Mouse (Mus musculus) lung, postnatal 10 days (tissue): ENCODE measurements at regions not wholly inside any gene's neighbourhood (a gene's known extent, or its start where the extent isn't known, plus 50 kb on each side); places are given as distances from the start of the nearest gene placed in this dataset.
A peak's percentile ranks its signal among the peaks of the same experiment; 100 is the strongest.

Experiments
- DNase-seq: peaks from one replicate; pipeline ENCODE4 v3.0.0; 2021

DNA sequence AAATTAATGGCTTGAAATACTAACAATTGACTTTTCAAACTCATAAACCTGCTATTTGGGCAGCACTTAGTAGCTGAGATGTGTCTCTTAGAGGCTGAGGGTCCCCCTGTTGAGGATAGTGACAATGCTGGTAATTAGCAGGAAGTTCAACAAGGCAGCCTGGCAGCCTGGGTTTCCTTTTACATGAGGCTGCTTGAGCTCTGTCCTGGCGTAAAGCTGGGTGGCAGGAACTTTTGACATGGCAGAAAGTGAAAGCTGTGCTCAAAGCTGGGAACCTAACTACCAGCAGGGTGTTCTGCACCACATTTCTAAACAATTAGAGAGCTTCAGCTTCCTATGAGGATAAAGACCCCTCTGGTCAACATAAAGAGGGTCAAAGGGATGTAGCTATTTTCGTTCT, 194.5 kb downstream of the Etaa1 start:
- DNase-seq = no peak

DNA sequence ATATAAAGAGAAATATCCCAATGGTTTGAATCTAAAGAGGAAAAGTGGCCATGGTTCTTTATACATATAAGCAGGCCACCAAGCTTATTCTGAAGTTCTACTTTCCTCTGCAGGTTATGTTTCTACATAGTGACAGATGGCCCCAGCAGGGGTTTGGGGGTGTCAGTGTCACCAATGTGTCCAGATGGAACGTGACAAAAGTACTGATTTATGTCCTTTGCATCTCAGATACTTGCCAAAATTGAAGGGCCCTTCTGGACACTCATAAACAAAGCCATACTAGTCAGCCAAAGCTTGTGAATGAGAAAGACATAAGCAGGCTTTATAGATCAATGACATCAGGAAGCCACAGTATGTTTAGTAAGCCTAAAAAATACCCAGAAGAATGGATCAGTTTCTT, 190.3 kb downstream of the Etaa1 start:
- DNase-seq = no peak

DNA sequence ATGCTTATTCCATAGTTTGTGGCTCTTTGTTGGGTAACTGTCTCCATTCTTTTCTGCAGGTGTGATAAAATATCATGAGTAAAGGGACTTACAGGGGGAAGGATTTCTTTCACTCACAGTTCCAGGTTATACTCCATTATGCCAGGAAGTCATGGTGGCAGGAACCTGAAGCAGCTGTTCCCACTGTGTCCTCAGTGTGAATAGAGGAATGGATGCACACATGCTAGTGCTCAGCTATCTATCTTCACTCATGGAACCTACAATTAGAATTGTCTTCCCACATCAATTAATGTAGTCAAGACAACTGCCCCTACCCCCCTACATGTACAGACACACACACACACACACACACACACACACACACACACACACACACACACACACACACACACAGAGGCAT, 189.5 kb downstream of the Etaa1 start:
- no peak for DNase-seq

DNA sequence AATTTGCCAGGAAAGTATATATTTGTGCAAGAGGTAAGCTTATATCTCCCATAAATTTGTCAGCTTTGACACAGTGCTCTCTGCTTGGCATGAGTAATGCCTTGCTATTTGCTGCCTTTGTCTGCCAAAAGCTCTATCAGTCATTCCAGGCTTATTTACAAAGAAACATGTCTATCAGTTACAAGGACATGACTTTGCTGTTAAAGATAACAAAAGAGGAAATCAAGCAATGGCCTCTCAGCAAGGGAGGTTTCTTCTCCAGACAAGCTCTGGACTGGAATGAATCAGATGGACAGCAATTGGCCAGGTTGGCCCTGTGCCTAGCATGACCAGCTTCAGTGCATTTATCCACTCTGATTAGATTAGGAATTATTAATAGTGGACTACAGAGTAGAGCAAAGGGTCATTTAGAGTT, 185.3 kb downstream of the Etaa1 start:
- DNase-seq = peak; percentile 25

DNA sequence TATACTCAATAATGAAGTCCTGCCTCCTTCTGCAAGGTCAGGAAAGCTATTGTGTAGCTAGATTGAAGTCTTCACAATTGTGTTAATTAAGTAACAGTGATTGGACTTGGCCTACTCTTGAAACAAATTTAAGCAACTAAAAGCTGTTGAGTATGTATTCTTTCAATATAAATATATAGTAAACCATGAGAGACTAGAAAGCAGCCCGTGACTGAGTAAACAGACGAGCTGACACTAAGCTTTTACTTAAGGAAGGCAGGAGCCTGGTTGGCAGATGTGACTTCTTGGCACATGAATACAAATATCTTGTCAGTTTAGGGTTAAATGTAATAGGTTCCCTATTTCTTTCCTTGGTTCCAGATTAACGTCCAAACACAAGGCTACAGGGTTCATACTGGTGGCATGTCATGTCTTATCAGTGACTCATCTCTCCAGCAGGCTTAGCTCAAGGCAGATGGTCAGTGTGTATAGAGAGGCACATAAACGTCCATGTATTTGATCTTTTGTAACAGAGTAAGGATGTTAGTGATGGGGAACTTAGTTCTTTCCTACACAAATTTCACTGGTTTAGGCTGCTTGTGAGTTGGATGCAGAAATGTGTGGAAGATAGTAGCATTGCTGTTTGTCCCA, 184.7 kb downstream of the Etaa1 start:
- no peak for DNase-seq

DNA sequence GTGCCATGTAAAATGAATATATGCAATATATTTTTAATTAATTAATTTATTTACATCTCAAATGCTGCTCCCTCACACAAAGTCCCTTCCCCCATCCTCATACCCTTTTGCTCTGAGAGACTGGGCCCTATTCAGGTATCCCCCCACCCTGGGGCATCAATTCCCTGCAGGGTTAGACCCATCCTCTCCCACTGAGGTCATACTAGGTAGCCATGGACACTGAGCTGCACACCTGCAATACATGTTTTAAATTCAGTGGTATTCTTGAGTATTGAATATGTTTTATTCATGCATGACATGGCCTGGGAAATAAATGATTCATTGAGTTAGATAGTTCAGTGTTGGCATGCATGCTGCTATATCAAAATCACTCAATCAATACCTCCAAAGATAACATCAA, 156.0 kb downstream of the Etaa1 start:
- no peak for DNase-seq

DNA sequence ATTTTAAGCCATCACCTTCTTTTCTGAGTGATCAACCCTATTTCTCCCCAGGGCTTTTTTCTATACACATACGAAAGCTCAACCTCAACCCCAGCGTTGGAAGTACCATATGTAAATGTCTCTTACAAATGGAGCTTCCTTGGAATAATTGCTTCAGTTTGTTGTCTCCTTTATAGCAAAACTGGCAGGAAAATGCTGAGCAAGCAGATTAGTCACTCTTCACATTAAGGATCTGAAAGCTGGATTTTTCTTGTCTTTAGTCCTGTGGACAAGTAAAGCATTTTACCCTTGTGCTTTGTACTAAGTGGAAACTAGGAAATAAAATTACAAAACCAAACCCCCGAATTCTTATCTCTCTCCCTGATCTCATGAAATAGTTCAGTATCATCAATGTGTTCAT, 145.8 kb downstream of the Etaa1 start:
- no peak for DNase-seq

DNA sequence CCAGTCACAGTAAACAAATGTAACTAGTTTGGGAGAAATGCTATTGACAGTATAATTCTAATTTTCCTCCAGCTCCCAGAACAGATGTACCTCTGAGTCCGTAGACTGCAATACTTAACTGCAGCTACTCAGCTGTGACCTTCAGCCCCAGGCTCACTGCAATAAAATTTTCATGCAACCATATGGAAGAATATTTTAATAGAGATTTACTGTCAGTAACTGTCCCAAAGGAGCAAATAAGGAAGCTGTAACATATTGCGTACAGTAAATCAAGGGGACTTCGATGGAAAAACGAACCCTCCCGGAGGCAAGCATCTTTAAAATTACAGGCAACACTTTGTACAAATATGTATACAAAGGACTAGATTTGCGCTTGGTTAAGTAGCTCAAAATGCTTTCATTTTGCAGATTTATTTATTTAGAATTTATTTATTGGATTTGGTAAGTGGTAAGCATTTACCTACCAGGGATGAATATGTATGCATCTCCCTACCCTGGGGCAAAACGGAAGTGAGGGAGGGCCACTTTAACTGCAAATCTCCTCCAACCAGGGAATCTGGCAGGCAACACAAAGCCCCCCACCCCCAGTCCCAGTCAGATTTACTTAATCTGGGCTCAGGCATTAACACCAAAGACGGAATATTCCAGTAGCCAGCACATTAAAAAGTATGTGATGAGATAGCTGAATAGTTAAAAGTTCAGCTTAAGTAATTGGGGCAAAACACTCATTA, 141.7 kb downstream of the Etaa1 start:
- DNase-seq = no peak

DNA sequence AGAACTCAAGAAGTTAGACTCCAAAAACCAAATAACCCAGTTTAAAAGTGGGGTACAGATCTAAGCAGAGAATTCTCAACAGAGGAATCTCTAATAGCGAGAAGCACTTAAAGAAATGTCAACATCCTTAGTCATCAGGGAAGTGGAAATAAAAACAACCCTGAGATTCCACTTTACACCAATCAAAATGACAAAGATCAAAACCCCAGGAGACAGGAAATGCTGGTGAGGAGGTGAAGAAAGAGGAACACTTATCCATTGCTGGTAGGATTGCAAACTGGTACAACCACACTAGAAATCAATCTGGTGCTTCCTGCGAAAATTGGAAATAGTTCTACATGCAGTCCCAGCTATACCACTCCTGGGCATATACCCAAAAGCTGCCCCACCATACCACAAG, 111.0 kb downstream of the Etaa1 start:
- DNase-seq = no peak

DNA sequence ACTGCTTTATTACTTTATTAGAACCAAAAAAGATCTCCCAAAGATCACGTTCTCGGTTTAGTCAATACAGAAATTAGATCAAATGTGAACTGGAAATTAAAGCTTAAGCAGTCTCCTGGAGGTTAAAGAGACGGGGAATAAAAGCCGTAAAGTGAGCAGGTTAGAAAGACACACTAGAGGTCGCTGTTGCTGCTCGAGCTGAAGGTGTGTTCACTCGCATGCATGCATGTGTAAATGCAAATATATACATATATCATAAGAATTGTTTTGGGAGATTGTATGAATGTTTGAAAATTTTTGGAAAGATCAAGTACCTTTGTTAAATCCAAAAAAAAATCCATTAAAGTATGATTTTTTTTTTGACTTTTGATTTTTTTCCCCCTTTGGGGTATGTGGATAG, 101.3 kb downstream of the Etaa1 start:
- peak; percentile 27 for DNase-seq

DNA sequence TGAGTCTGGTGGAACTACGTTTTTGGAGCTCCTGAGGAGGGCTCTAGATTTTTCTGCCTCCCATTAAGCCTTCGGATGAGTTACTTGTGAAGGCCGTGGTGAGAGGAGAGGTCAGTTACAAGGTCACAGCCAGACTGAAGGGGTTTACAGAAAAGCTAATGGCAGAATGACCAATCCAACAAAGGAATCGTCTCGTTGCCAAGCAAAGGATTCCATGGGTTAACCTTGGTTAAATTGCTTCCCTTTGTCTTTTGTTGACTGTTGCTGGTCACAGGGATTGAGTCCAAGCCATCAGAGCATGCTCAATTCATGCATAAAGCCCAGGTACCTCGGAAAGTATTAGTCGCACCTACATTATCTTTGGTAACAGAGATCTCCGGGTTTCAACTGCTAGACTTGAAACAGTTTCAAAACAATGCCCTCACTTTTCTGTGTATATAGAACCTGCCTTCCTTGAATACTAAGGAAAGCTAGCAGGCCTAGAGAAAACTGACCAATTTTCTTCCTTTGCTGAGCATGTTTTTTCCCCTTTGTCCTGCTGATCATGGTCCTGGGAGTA, 100.3 kb downstream of the Etaa1 start:
- DNase-seq = no peak

DNA sequence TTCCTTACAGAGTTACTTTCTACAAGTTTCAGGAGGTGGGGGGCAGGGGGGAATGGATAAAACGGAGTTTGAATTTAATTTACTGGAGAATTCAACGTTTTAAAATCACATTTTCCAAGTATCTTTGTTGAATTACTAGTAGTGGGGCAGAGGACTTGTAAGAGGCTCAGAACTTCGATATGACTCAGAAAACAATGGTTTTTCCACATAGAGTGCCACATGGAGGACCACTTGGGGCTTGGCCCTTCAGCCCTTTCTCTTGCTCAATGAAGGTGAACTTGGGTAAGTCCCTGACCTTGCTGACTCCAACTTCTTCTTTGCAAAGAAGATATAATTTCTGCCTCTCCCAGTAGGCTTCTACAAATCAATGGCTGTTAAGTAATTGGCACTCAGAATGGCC, 99.8 kb downstream of the Etaa1 start:
- DNase-seq = no peak

DNA sequence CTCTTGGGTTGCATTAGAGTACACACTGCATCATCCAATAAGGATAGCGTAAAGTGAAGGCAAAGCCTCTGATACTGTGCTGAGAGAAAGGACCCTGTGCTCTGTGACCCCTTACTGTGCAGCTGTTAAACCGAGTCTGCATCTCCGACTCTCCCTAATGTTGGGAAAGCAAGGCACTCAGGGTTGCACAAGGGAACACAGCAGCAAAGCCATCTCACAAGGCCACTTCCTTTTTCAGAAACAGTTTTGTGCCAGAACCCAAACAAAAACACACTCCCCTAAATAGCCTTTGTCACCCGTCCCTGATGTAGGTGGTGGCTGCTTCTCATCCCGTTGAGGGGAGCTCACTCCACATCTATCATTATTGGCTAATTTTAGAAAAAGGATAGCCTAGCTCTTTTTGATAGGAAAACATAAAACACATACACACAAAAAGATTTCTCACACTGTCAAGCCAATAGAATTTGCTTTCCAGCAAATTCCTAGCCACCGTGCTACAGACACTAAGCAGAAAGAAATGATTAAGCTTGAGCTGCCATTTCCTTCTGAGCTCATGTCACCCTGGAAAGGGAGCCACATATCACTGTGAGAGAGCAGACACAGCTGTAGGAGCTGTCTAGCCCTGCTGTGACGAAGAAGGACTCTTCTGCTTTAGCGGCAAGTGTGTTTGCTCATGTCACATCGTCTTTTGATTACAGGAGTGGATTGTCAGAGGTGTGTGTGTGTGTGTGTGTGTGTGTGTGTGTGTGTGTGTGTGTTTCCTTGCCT, 94.1 kb downstream of the Etaa1 start:
- peak; percentile 42 for DNase-seq

DNA sequence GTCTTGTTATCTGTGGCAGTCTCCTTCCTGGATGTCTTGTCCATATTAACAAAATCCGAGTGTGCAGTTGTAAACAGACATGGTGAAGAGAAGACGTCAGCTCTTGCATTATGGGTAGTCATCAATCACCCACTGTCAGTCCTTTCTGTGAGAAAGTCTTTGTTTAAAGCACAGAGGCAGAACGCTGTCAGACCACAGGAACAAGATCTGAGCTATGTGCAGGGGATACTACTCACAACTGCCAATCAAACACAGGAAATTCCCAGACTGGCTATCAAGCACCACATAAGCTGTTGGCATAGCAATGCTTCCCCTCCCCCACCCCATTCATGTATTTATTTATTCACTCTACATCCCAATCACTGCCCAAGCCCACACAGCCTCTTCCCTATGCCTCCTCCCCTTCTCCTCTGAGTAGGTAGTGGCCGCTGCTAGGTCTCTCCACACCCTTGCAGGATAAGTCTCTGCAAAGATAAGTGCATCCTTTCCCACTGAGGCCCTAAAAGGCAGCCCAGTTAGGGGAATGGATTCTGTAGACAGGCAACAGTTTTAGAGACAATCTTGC, 88.8 kb downstream of the Etaa1 start:
- peak; percentile 54 for DNase-seq

DNA sequence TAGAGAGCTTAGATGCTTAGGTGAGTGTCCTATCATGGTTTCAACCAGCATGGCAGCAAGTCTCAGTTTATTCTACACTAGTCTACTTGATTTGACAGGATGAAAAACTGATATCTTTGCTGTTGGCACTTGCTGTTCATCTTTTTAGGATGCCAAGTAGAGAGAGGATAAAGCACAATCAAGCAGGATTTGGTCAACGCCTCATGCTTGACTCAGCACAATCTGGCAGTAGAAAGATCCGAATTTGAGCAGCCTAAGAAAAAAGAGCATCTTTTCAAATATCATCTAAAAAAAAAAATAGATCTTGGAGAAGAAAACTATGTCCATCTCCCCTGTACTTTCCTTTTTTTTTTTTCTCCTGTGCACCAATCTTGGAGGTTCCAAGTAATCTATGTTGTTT, 83.0 kb downstream of the Etaa1 start:
- DNase-seq = no peak

DNA sequence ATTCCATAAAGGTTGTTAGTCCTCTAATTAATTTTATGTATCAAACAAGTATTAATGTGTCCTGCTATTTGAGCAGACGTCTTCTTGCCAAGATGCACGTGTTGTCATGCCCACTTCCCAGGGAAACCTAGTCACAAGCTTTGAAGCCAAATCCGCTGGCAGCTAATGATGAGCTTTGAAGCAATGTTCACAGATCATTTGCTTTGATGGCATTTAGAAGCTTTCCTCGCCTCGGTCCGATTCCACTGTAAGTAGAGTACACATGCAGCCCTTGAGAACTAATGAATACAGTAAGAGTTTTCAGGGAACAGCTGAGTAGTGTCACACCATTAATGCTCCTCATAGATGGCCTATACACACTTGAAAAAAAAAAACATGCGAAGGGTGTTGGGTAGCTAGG, 81.8 kb downstream of the Etaa1 start:
- DNase-seq = no peak

DNA sequence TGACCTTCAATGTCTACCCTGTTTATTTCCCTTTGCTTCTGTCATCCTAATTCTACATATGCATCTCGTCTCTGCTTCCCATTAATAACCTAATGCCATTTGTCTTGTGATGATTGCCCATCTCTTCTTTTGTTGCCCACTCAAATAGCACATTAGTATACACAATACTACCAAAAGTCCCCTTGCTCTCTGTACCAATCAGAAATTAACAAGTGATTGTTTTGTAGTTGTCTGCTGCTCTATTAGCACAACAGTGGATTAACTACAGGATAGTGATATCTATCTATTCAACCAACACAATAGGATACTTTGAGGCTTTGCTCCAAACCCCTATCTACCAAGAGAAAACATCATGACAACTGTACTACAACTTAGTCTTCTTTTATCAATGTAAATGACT, 70.4 kb downstream of the Etaa1 start:
- DNase-seq = no peak
